Comparison of ENCODE assay signal across 9 mouse cellular contexts in the genomic region with DNA sequence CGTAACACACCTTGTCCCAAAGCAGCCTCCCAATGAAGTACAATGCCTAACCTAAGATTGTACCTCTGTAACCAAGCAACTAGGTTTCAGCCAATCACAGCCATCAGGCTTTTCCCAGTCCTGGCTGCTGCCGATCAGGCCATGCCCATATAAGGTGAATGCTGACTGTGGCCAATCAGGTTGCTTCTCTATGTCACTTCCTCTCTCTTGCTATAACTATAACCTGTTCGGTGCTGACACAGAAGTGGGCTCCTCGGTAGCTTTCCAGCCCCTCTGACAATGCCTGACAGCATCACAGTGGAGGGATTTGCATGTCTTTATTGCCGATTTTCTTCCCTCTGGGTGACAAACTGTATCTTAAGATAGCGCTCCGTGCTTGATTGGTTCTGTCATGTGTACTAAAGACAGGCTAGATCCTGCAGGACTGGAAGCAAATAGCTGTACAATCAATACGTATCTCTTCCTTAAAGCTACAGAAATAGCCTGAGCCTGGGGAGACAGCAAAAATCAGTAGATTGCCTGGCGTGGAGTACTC.
A peak's percentile ranks its signal among the peaks of the same experiment; 100 is the strongest.
DNase-seq lines count a peak whose midpoint lies in the region; ATAC-seq lines count a peak whose summit lies in the region.
"Had no signal": no experiment of that assay in that cellular context is flagged by ENCODE, and none has a peak within 500 bp of the region (broad histone marks: within the 10 kb centered on the region; RNA-seq: fewer than 3 reads in every experiment).

No protein-coding gene starts in this region.

- H3K27me3 ChIP-seq in embryonic facial prominence, embryonic 15.5 days = no peaks in the 10 kb centered on the region
- no peaks in the 10 kb centered on the region for H3K27me3 ChIP-seq in heart, embryonic 16.5 days (ENCODE audit: control insufficient read depth, insufficient read depth, low read length)
- no peaks in the 10 kb centered on the region for H3K27me3 ChIP-seq in lung, embryonic 15.5 days

- H3K4me2 ChIP-seq in embryonic facial prominence, embryonic 15.5 days (replicated peaks) = peak overlapping the region; percentile 31
- peak overlapping the region; percentile 49 for H3K4me2 ChIP-seq in heart, embryonic 16.5 days (ENCODE audit: low read depth, low read length)
- H3K4me2 ChIP-seq in lung, embryonic 15.5 days = no peak overlapping the region

- WGBS in embryonic facial prominence, embryonic 15.5 days = 48% methylated on average over 9 of the region's 9 CpGs
- 44% methylated on average over 9 of the region's 9 CpGs for WGBS in heart, embryonic 16.5 days
- 66% methylated on average over 9 of the region's 9 CpGs for WGBS in lung, embryonic 15.5 days

- peak overlapping the region; percentile 25 for H3K4me3 ChIP-seq in embryonic facial prominence, embryonic 15.5 days (replicated peaks)
- peak overlapping the region; percentile 41 for H3K4me3 ChIP-seq in heart, embryonic 16.5 days (ENCODE audit: low read length)
- H3K4me3 ChIP-seq in lung, embryonic 15.5 days = no peak overlapping the region

- ATAC-seq in embryonic facial prominence, embryonic 15.5 days (ENCODE audit: insufficient number of reproducible peaks, low FRiP score, low TSS enrichment, low read depth) = peak; percentile 91
- ATAC-seq in heart, embryonic 16.5 days (replicated peaks; ENCODE audit: extremely low read depth, insufficient read depth, low FRiP score) = peak; percentile 73
- peak; percentile 56; the same call in 1 of the 2 replicates for ATAC-seq in lung, embryonic 15.5 days (ENCODE audit: borderline replicate concordance, extremely low read depth, low FRiP score, low TSS enrichment)

- peak; percentile 64 for DNase-seq in embryo, embryonic 10 days (ENCODE audit: low spot score)
- DNase-seq in embryo, embryonic 9.5 days (ENCODE audit: extremely low spot score) = no peak
- DNase-seq in kidney, postnatal 36 days = peak; percentile 31 to 42
- peak; percentile 61 for DNase-seq in right cerebral cortex, postnatal 14 days
- no peak for DNase-seq in spleen, postnatal 36 days (ENCODE audit: low spot score in 2 of 2)

- no peaks in the 10 kb centered on the region for H3K36me3 ChIP-seq in embryonic facial prominence, embryonic 15.5 days
- no peaks in the 10 kb centered on the region for H3K36me3 ChIP-seq in heart, embryonic 16.5 days (ENCODE audit: control insufficient read depth, insufficient read depth)
- no peaks in the 10 kb centered on the region for H3K36me3 ChIP-seq in lung, embryonic 15.5 days

- no peaks in the 10 kb centered on the region for H3K9me3 ChIP-seq in embryonic facial prominence, embryonic 15.5 days (replicated peaks)
- H3K9me3 ChIP-seq in heart, embryonic 16.5 days (replicated peaks; ENCODE audit: control insufficient read depth, low read length) = no peaks in the 10 kb centered on the region
- no peaks in the 10 kb centered on the region for H3K9me3 ChIP-seq in lung, embryonic 15.5 days

- H3K27ac ChIP-seq in embryonic facial prominence, embryonic 15.5 days (replicated peaks) = peak overlapping the region; percentile 56
- peak overlapping the region; percentile 53 for H3K27ac ChIP-seq in heart, embryonic 16.5 days (ENCODE audit: low read length)
- H3K27ac ChIP-seq in lung, embryonic 15.5 days = no peak overlapping the region
- H3K27ac ChIP-seq: liver, embryonic 14.5 days had no signal

- H3K9ac ChIP-seq in embryonic facial prominence, embryonic 15.5 days = no peak overlapping the region
- peak overlapping the region; percentile 41; the same call in 1 of the 2 replicates for H3K9ac ChIP-seq in heart, embryonic 16.5 days (ENCODE audit: low read length)
- no peak overlapping the region for H3K9ac ChIP-seq in lung, embryonic 15.5 days
- H3K9ac ChIP-seq: liver, embryonic 14.5 days had no signal

- peaks cover 5% of the 10 kb centered on the region; the same call in 1 of the 2 replicates for H3K4me1 ChIP-seq in embryonic facial prominence, embryonic 15.5 days
- H3K4me1 ChIP-seq in heart, embryonic 16.5 days (ENCODE audit: control insufficient read depth, insufficient read depth, low read length) = peaks cover 5% of the 10 kb centered on the region; the same call in 1 of the 2 replicates
- peaks cover 10% of the 10 kb centered on the region for H3K4me1 ChIP-seq in lung, embryonic 15.5 days

Comparison
In these comparisons a context has a peak if more than half of its experiments do, and no peak if none do; other contexts are left out.
1. DNase-seq: peak in embryo, embryonic 10 days (single experiment), kidney, postnatal 36 days (2 of 2) and right cerebral cortex, postnatal 14 days (single experiment); none in embryo, embryonic 9.5 days (single experiment) and spleen, postnatal 36 days (0 of 2).
2. Peak in every context shown above with its lines, with median percentiles within 50 percentile points of each other: ATAC-seq.